Mouse (Mus musculus): ENCODE data around the gene Hoxb13. TPM values are rescaled to one million over a fixed set of nuclear protein-coding genes. Genes with fewer than 3 reads are reported as not detected.

Hoxb13 gene
- 0.11 and 0.25 TPM in 2 replicates for polyA plus RNA-seq (2012; rRNA removed)

GRCm38 (mm10) chr11:96193521-96194400 is at the start of gene Hoxb13:
TSS of gene Hoxb13 (plus strand) at chr11:96194316.
- no peaks in the 10 kb centered on the region for H3K36me3 ChIP-seq (ENCODE audit: control insufficient read depth, insufficient read depth, low read length)
- no peaks in the 10 kb centered on the region for H3K4me1 ChIP-seq (ENCODE audit: control insufficient read depth, insufficient read depth, insufficient read length, low read length)
- no peak within 1 kb of the TSS; the same call in 1 of the 2 replicates for H3K4me3 ChIP-seq (ENCODE audit: low read depth, low read length)
- 3% methylated on average over 35 of the region's 35 CpGs for WGBS
- H3K27me3 ChIP-seq (ENCODE audit: control insufficient read depth, insufficient read depth, low read length), result peaks cover 83% of the 10 kb centered on the region
- no peak for TF ChIP-seq POLR2A (IDR thresholded peaks at IDR 0.05; ENCODE audit: low read depth, low read length)
- no peak for TF ChIP-seq CTCF (IDR thresholded peaks at IDR 0.05; ENCODE audit: extremely low read depth, insufficient read length, insufficient replicate concordance, low read depth, low read length)
- no peak within 1 kb of the TSS for H3K27ac ChIP-seq (ENCODE audit: insufficient read depth, low read depth, low read length)

GRCm38 (mm10) chr11:96145622-96146270 is 48.4 kb upstream of the Hoxb13 start:
- peak; percentile 76 for TF ChIP-seq CTCF (IDR thresholded peaks at IDR 0.05; ENCODE audit: extremely low read depth, insufficient read length, insufficient replicate concordance, low read depth, low read length)
- TF ChIP-seq POLR2A (IDR thresholded peaks at IDR 0.05; ENCODE audit: low read depth, low read length), result no peak
- no peak overlapping the region for H3K4me3 ChIP-seq (ENCODE audit: low read depth, low read length)
- 4% methylated on average over 15 of the region's 15 CpGs for WGBS

GRCm38 (mm10) chr11:96147471-96147870 is 46.6 kb upstream of the Hoxb13 start:
- no peak for TF ChIP-seq POLR2A (IDR thresholded peaks at IDR 0.05; ENCODE audit: low read depth, low read length)
- no peak for TF ChIP-seq CTCF (IDR thresholded peaks at IDR 0.05; ENCODE audit: extremely low read depth, insufficient read length, insufficient replicate concordance, low read depth, low read length)
- WGBS, result 24% methylated on average over 6 of the region's 6 CpGs
- no peak overlapping the region for H3K4me3 ChIP-seq (ENCODE audit: low read depth, low read length)

More at GRCm38 (mm10) chr11:96145622-96146270, 48.4 kb upstream of the Hoxb13 start:
- Histone ChIP-seq H3K27ac (ENCODE audit: insufficient read depth, low read depth, low read length) (no peak overlapping the region), H3K4me1 (ENCODE audit: control insufficient read depth, insufficient read depth, insufficient read length, low read length) (peaks cover 8% of the 10 kb centered on the region; the same call in 1 of the 2 replicates), H3K27me3 (ENCODE audit: control insufficient read depth, insufficient read depth, low read length) (0 out of 2 replicates have a peak, but pooled peaks cover 5% of the 10 kb centered on the region), H3K36me3 (ENCODE audit: control insufficient read depth, insufficient read depth, low read length) (no peaks in the 10 kb centered on the region)

GRCm38 (mm10) chr11:96164769-96165168 is 29.3 kb upstream of the Hoxb13 start:
- no peak overlapping the region for H3K27ac ChIP-seq (ENCODE audit: insufficient read depth, low read depth, low read length)
- 24% methylated on average over 12 of the region's 12 CpGs for WGBS
- no peak overlapping the region for H3K4me3 ChIP-seq (ENCODE audit: low read depth, low read length)
- H3K27me3 ChIP-seq (ENCODE audit: control insufficient read depth, insufficient read depth, low read length), result peaks cover 34% of the 10 kb centered on the region
- H3K4me1 ChIP-seq (ENCODE audit: control insufficient read depth, insufficient read depth, insufficient read length, low read length), result no peaks in the 10 kb centered on the region; the same call in 1 of the 2 replicates
- TF ChIP-seq CTCF (IDR thresholded peaks at IDR 0.05; ENCODE audit: extremely low read depth, insufficient read length, insufficient replicate concordance, low read depth, low read length), result no peak
- TF ChIP-seq POLR2A (IDR thresholded peaks at IDR 0.05; ENCODE audit: low read depth, low read length), result no peak
- no peaks in the 10 kb centered on the region for H3K36me3 ChIP-seq (ENCODE audit: control insufficient read depth, insufficient read depth, low read length)

More at GRCm38 (mm10) chr11:96147471-96147870, 46.6 kb upstream of the Hoxb13 start:
- Histone ChIP-seq H3K36me3 (ENCODE audit: control insufficient read depth, insufficient read depth, low read length) (no peaks in the 10 kb centered on the region), H3K27me3 (ENCODE audit: control insufficient read depth, insufficient read depth, low read length) (0 out of 2 replicates have a peak, but pooled peaks cover 5% of the 10 kb centered on the region), H3K4me1 (ENCODE audit: control insufficient read depth, insufficient read depth, insufficient read length, low read length) (peaks cover 4% of the 10 kb centered on the region; the same call in 1 of the 2 replicates), H3K27ac (ENCODE audit: insufficient read depth, low read depth, low read length) (no peak overlapping the region)

GRCm38 (mm10) chr11:96168125-96168524 is 26.0 kb upstream of the Hoxb13 start:
- WGBS, result 21% methylated on average over 9 of the region's 9 CpGs
- no peak for TF ChIP-seq CTCF (IDR thresholded peaks at IDR 0.05; ENCODE audit: extremely low read depth, insufficient read length, insufficient replicate concordance, low read depth, low read length)
- no peak for TF ChIP-seq POLR2A (IDR thresholded peaks at IDR 0.05; ENCODE audit: low read depth, low read length)
- Histone ChIP-seq H3K4me3 (ENCODE audit: low read depth, low read length) (no peak overlapping the region), H3K4me1 (ENCODE audit: control insufficient read depth, insufficient read depth, insufficient read length, low read length) (peaks cover 2% of the 10 kb centered on the region; the same call in 1 of the 2 replicates), H3K27me3 (ENCODE audit: control insufficient read depth, insufficient read depth, low read length) (peaks cover 65% of the 10 kb centered on the region), H3K27ac (ENCODE audit: insufficient read depth, low read depth, low read length) (no peak overlapping the region), H3K36me3 (ENCODE audit: control insufficient read depth, insufficient read depth, low read length) (no peaks in the 10 kb centered on the region)

GRCm38 (mm10) chr11:96169016-96169415 is 25.1 kb upstream of the Hoxb13 start:
- TF ChIP-seq CTCF (IDR thresholded peaks at IDR 0.05; ENCODE audit: extremely low read depth, insufficient read length, insufficient replicate concordance, low read depth, low read length), result no peak
- TF ChIP-seq POLR2A (IDR thresholded peaks at IDR 0.05; ENCODE audit: low read depth, low read length), result no peak
- WGBS, result 16% methylated on average over 7 of the region's 7 CpGs

More at GRCm38 (mm10) chr11:96169016-96169415, 25.1 kb upstream of the Hoxb13 start:
- H3K27me3 ChIP-seq (ENCODE audit: control insufficient read depth, insufficient read depth, low read length), result peaks cover 67% of the 10 kb centered on the region
- peaks cover 3% of the 10 kb centered on the region; the same call in 1 of the 2 replicates for H3K4me1 ChIP-seq (ENCODE audit: control insufficient read depth, insufficient read depth, insufficient read length, low read length)
- no peaks in the 10 kb centered on the region for H3K36me3 ChIP-seq (ENCODE audit: control insufficient read depth, insufficient read depth, low read length)
- H3K4me3 ChIP-seq (ENCODE audit: low read depth, low read length), result no peak overlapping the region
- H3K27ac ChIP-seq (ENCODE audit: insufficient read depth, low read depth, low read length), result no peak overlapping the region

Data from small intestine, adult 2 months (tissue).